Mouse (Mus musculus): ENCODE data around the gene Mmp20. TPM values are rescaled to one million over a fixed set of nuclear protein-coding genes. Genes with fewer than 3 reads are reported as not detected.

Mmp20 gene
- total and polyA plus RNA-seq, 2 experiments from 2014 or later: not detected

GRCm38 (mm10) chr9:7659469-7660020, 31.5 kb downstream of the Mmp20 start:
- Histone ChIP-seq H3K27me3 (ENCODE audit: insufficient read depth, low read length) (no peaks in the 10 kb centered on the region), H3K4me3 (ENCODE audit: low read length) (no peak overlapping the region), H3K36me3 (ENCODE audit: insufficient read depth, low read length) (no peaks in the 10 kb centered on the region), H3K27ac (no peak overlapping the region), H3K9ac (replicated peaks; ENCODE audit: low read length) (no peak overlapping the region), H3K9me3 (ENCODE audit: low read length) (no peaks in the 10 kb centered on the region), H3K4me2 (ENCODE audit: low read depth, low read length) (no peak overlapping the region), H3K4me1 (ENCODE audit: insufficient read depth, low read length) (no peaks in the 10 kb centered on the region)
- ATAC-seq (no peak), DNase-seq (ENCODE audit: low spot score) (no peak)
- 49% methylated on average over 6 of the region's 6 CpGs for WGBS
- no peak for TF ChIP-seq CTCF (IDR thresholded peaks at IDR 0.05; ENCODE audit: low read depth)

GRCm38 (mm10) chr9:7661371-7661770, 33.3 kb downstream of the Mmp20 start:
- Histone ChIP-seq H3K9me3 (ENCODE audit: low read length) (no peaks in the 10 kb centered on the region), H3K4me2 (ENCODE audit: low read depth, low read length) (no peak overlapping the region), H3K27me3 (ENCODE audit: insufficient read depth, low read length) (no peaks in the 10 kb centered on the region), H3K9ac (replicated peaks; ENCODE audit: low read length) (no peak overlapping the region), H3K36me3 (ENCODE audit: insufficient read depth, low read length) (no peaks in the 10 kb centered on the region), H3K4me3 (ENCODE audit: low read length) (no peak overlapping the region), H3K27ac (no peak overlapping the region), H3K4me1 (ENCODE audit: insufficient read depth, low read length) (no peaks in the 10 kb centered on the region)
- TF ChIP-seq CTCF (IDR thresholded peaks at IDR 0.05; ENCODE audit: low read depth): no peak
- ATAC-seq (no peak), DNase-seq (ENCODE audit: low spot score) (no peak)
- WGBS: 100% methylated on average over 1 of the region's 1 CpGs

DNA sequence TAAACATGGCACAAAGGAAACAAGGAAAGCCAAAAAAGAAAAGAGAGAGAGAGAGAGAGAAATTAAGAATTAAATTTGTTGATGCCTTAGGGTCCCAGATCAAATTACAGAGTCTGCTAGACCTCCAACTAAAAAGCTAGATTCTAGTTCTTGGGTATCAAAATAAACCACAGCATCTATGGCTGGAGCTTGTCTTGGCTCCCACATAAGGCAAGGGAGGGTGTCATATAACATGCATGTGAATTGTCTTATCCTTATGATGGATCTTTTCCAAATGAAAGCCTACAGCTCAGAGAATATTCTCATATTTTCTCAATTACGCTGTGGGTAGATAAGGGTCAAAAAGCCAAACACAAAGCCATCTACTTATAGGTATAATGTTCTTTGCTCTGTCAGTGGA, 41.6 kb downstream of the Mmp20 start:
- Histone ChIP-seq H3K4me1 (ENCODE audit: insufficient read depth, low read length) (no peaks in the 10 kb centered on the region), H3K9ac (replicated peaks; ENCODE audit: low read length) (no peak overlapping the region), H3K9me3 (ENCODE audit: low read length) (no peaks in the 10 kb centered on the region), H3K4me2 (ENCODE audit: low read depth, low read length) (no peak overlapping the region), H3K27ac (no peak overlapping the region), H3K27me3 (ENCODE audit: insufficient read depth, low read length) (no peaks in the 10 kb centered on the region), H3K36me3 (ENCODE audit: insufficient read depth, low read length) (no peaks in the 10 kb centered on the region), H3K4me3 (ENCODE audit: low read length) (no peak overlapping the region)
- no peak for TF ChIP-seq CTCF (IDR thresholded peaks at IDR 0.05; ENCODE audit: low read depth)
- WGBS: 98% methylated on average over 1 of the region's 1 CpGs
- DNase-seq (ENCODE audit: low spot score) (no peak), ATAC-seq (no peak)

GRCm38 (mm10) chr9:7672985-7673384, 45.0 kb downstream of the Mmp20 start:
- H3K27ac ChIP-seq: no peak overlapping the region
- no peak overlapping the region for H3K4me2 ChIP-seq (ENCODE audit: low read depth, low read length)
- H3K27me3 ChIP-seq (ENCODE audit: insufficient read depth, low read length): no peaks in the 10 kb centered on the region
- no peak for ATAC-seq
- 84% methylated on average over 9 of the region's 9 CpGs for WGBS
- no peaks in the 10 kb centered on the region for H3K36me3 ChIP-seq (ENCODE audit: insufficient read depth, low read length)
- no peaks in the 10 kb centered on the region for H3K9me3 ChIP-seq (ENCODE audit: low read length)
- no peak for TF ChIP-seq CTCF (IDR thresholded peaks at IDR 0.05; ENCODE audit: low read depth)
- H3K4me3 ChIP-seq (ENCODE audit: low read length): no peak overlapping the region
- H3K4me1 ChIP-seq (ENCODE audit: insufficient read depth, low read length): no peaks in the 10 kb centered on the region
- DNase-seq (ENCODE audit: low spot score): no peak
- no peak overlapping the region for H3K9ac ChIP-seq (replicated peaks; ENCODE audit: low read length)

DNA sequence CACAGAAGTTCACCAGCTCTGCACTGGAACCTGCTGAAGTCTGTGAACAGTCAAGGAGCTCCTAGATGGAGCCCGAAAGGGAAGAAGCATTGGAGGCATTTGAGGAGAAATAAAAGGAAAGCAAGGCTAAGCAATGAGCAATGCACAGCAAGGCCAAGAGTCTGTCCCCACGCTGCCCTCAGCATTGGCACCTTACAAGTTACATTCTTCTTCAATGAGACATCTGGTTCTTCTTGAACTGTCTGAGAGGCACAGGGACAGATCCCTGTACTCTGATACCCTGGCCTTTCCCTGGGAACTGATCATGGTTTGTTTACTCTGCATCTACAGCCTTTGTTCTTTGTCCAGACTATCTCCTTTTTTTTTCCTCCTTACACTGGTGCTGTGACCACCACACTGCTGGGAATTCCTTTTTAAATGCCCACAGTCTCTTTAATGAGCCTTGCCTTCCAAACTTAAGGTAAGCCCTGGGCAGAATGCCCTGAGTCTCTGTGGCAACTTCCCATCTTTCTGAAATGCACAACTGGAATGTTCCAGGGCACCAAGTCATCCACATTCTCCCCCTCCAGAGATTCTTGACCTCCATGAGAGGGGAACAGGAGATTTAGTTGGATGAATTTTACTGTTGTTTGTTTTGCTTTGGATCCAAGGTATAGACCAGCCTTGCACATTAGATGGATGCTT, 50.3 kb downstream of the Mmp20 start:
- Histone ChIP-seq H3K4me2 (ENCODE audit: low read depth, low read length) (no peak overlapping the region), H3K27me3 (ENCODE audit: insufficient read depth, low read length) (no peaks in the 10 kb centered on the region), H3K4me3 (ENCODE audit: low read length) (no peak overlapping the region), H3K9me3 (ENCODE audit: low read length) (no peaks in the 10 kb centered on the region), H3K27ac (no peak overlapping the region), H3K36me3 (ENCODE audit: insufficient read depth, low read length) (no peaks in the 10 kb centered on the region), H3K4me1 (ENCODE audit: insufficient read depth, low read length) (no peaks in the 10 kb centered on the region), H3K9ac (replicated peaks; ENCODE audit: low read length) (no peak overlapping the region)
- DNase-seq (ENCODE audit: low spot score) (no peak), ATAC-seq (no peak)
- TF ChIP-seq CTCF (IDR thresholded peaks at IDR 0.05; ENCODE audit: low read depth): no peak
- WGBS: 79% methylated on average over 2 of the region's 2 CpGs

DNA sequence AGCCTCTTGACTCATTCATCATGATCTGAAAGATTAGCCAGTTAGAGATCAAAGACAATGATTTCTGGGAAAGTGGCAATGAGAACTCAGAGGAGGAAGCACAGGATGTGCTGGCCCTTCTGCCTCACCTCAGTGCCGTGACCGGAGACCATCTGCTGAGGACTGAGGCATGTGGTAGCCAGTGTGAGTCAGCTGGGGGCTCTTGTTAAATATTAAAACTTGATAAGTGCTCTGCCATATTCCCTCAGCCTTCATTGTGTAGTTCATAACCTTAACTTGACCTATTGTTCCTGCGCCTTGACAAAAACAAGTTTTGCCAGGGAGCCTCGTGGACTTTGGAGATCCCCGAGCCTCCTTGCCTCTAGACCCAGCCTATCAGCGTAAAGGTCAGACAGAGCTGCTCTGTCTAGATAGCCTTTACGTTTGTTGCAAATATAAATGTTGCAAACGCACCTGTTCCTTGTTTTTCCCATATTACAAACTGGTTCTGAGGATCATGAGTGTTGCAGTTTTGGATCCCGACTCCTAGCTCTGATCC, 54.1 kb downstream of the Mmp20 start:
- no peak for TF ChIP-seq CTCF (IDR thresholded peaks at IDR 0.05; ENCODE audit: low read depth)
- WGBS: 85% methylated on average over 9 of the region's 9 CpGs
- H3K4me2 ChIP-seq (ENCODE audit: low read depth, low read length): no peak overlapping the region
- no peaks in the 10 kb centered on the region for H3K27me3 ChIP-seq (ENCODE audit: insufficient read depth, low read length)
- H3K9ac ChIP-seq (replicated peaks; ENCODE audit: low read length): no peak overlapping the region
- no peak for ATAC-seq
- no peaks in the 10 kb centered on the region for H3K36me3 ChIP-seq (ENCODE audit: insufficient read depth, low read length)
- DNase-seq (ENCODE audit: low spot score): no peak
- no peaks in the 10 kb centered on the region for H3K9me3 ChIP-seq (ENCODE audit: low read length)
- H3K4me1 ChIP-seq (ENCODE audit: insufficient read depth, low read length): no peaks in the 10 kb centered on the region
- H3K27ac ChIP-seq: no peak overlapping the region
- no peak overlapping the region for H3K4me3 ChIP-seq (ENCODE audit: low read length)

GRCm38 (mm10) chr9:7686024-7686423, 58.0 kb downstream of the Mmp20 start:
- Histone ChIP-seq H3K4me3 (ENCODE audit: low read length) (no peak overlapping the region), H3K9me3 (ENCODE audit: low read length) (no peaks in the 10 kb centered on the region), H3K9ac (replicated peaks; ENCODE audit: low read length) (no peak overlapping the region), H3K4me1 (ENCODE audit: insufficient read depth, low read length) (no peaks in the 10 kb centered on the region; the same call in 1 of the 2 replicates), H3K27ac (no peak overlapping the region), H3K27me3 (ENCODE audit: insufficient read depth, low read length) (no peaks in the 10 kb centered on the region), H3K36me3 (ENCODE audit: insufficient read depth, low read length) (no peaks in the 10 kb centered on the region), H3K4me2 (ENCODE audit: low read depth, low read length) (no peak overlapping the region)
- DNase-seq (ENCODE audit: low spot score) (no peak), ATAC-seq (no peak)
- WGBS: 80% methylated on average over 2 of the region's 2 CpGs
- no peak for TF ChIP-seq CTCF (IDR thresholded peaks at IDR 0.05; ENCODE audit: low read depth)
